Mouse (Mus musculus) kidney, adult 2 months (tissue): ENCODE measurements around the gene Olfr66. TPM values are rescaled to one million over a fixed set of nuclear protein-coding genes. Genes with fewer than 3 reads are reported as not detected.

Source experiments
- DNase-seq: peaks from one replicate; pipeline ENCODE4 v3.0.0; 2021
- H3K27ac ChIP-seq: fragments of 200-500 bp; 2 replicates; pipeline ENCODE4 v1.5.1; 2012; ENCODE audit warnings: low read depth, low read length, control low read depth, inconsistent platforms; ENCODE audit not compliant: insufficient read depth
- H3K27me3 ChIP-seq: fragments of 200-500 bp; replicated peaks from 2 replicates; pipeline ENCODE4 v1.6.1; 2012; ENCODE audit warnings: mild to moderate bottlenecking, moderate library complexity, low read length, inconsistent platforms; ENCODE audit not compliant: control insufficient read depth, insufficient read depth
- H3K36me3 ChIP-seq: fragments of 200-500 bp; 2 replicates; pipeline ENCODE4 v1.6.1; 2012; ENCODE audit warnings: mild to moderate bottlenecking, moderate library complexity, low read length, inconsistent platforms; ENCODE audit not compliant: control insufficient read depth, insufficient read depth
- H3K4me1 ChIP-seq: fragments of 200-500 bp; 2 replicates; pipeline ENCODE4 v1.6.1; 2011; ENCODE audit warnings: low read length; ENCODE audit not compliant: control insufficient read depth, insufficient read depth
- H3K4me3 ChIP-seq: fragments of 200-500 bp; 2 replicates; pipeline ENCODE4 v1.5.1; 2011; ENCODE audit warnings: mild to moderate bottlenecking, low read depth, low read length, control low read depth; ENCODE audit not compliant: insufficient read depth
- CTCF ChIP-seq: fragments of 200-500 bp; conservative IDR thresholded peaks from 2 replicates; pipeline ENCODE4 v1.5.1; 2011; ENCODE audit warnings: low read depth, mild to moderate bottlenecking, control low read depth, low read length, moderate library complexity, mixed read lengths; ENCODE audit not compliant: insufficient read depth, insufficient read length
- POLR2A ChIP-seq: fragments of 200-500 bp; IDR thresholded peaks from one replicate; pipeline ENCODE4 v1.6.1; 2011; ENCODE audit warnings: low read depth, low read length, control low read depth
- WGBS: fragments of 180-500 bp; shearing (Covaris S2); methylation state at CpG from one replicate; pipeline ENCODE4 v1.1.7; 2018; 5-methylcytosine and 5-hydroxymethylcytosine counted together
- polyA plus RNA-seq: library from polyadenylated mRNA; depleted of rRNA; stranded (reverse); fragments of >200 nt; gene quantifications from 2 replicates; pipeline ENCODE4 v1.2.3, GENCODE M21; 2012

Olfr66 gene
- polyA plus RNA-seq, 1 experiment, result not detected

GRCm38 (mm10) chr7:103877093-103877492 is 9.0 kb downstream of the Olfr66 start:
- Histone ChIP-seq H3K4me1 (no peaks in the 10 kb centered on the region), H3K27ac (no peak overlapping the region), H3K27me3 (no peaks in the 10 kb centered on the region), H3K4me3 (no peak overlapping the region), H3K36me3 (no peaks in the 10 kb centered on the region)
- TF ChIP-seq CTCF, result no peak
- DNase-seq, result no peak
- WGBS, result 83% methylated on average over 2 of the region's 2 CpGs

GRCm38 (mm10) chr7:103874451-103874850 is 11.6 kb downstream of the Olfr66 start:
- Histone ChIP-seq H3K4me3 (no peak overlapping the region), H3K27ac (no peak overlapping the region), H3K27me3 (no peaks in the 10 kb centered on the region), H3K4me1 (no peaks in the 10 kb centered on the region), H3K36me3 (no peaks in the 10 kb centered on the region)
- TF ChIP-seq CTCF (no peak), POLR2A (no peak)
- WGBS, result 30% methylated on average over 5 of the region's 5 CpGs
- DNase-seq, result no peak

DNA sequence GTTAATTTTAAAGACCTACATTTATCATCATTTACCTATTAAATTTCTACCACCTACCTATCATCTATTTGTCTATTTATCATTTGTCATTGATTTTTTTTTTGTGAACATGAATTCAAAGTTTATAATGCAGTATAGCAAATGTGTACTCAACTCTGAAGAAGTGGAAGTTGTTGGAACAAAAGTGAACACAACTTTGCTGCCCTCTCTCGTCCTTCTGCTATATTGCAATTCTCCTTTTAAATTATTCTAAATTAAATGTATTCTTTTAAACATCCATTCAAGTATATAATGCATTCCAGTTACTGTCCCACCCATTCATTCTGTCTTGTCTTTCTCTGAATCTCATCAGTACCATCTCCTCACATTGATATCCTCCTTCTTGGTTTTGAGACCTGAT is 13.0 kb downstream of the Olfr66 start:
- no peak overlapping the region for H3K27ac ChIP-seq
- TF ChIP-seq CTCF (no peak), POLR2A (no peak)
- no peaks in the 10 kb centered on the region for H3K4me1 ChIP-seq
- no peaks in the 10 kb centered on the region for H3K27me3 ChIP-seq
- DNase-seq, result no peak
- WGBS, result 5% methylated on average over 1 of the region's 1 CpGs
- H3K4me3 ChIP-seq, result no peak overlapping the region
- H3K36me3 ChIP-seq, result no peaks in the 10 kb centered on the region

DNA sequence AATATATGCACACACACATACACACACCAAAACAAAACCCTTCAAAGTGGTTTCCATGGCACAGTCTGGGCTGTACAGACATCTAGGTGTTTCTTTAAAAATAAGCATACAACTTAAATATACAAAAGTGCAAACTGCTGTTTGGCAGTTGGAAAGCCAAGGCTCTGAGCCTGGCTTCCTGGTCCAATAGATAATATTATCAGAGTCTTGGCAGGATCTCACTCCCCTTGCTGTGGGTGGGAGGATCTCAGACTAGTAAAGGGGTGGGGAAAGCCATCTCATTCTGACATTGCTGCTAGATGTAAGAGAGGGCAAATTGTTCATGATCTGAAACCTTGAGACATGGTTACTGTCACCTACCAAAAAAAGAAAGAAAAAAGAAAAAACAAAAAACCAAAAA is 15.4 kb downstream of the Olfr66 start:
- Histone ChIP-seq H3K4me3 (no peak overlapping the region), H3K36me3 (no peaks in the 10 kb centered on the region), H3K27me3 (no peaks in the 10 kb centered on the region), H3K27ac (no peak overlapping the region), H3K4me1 (no peaks in the 10 kb centered on the region)
- no peak for DNase-seq
- no peak for TF ChIP-seq POLR2A

- Histone ChIP-seq H3K27ac (no peak overlapping the region), H3K4me1 (no peaks in the 10 kb centered on the region), H3K27me3 (no peaks in the 10 kb centered on the region), H3K36me3 (no peaks in the 10 kb centered on the region), H3K4me3 (no peak overlapping the region)
- DNase-seq, result no peak
- TF ChIP-seq CTCF (no peak), POLR2A (no peak)
These were observed 20.3 kb downstream of the Olfr66 start for GRCm38 (mm10) chr7:103865716-103866115.

- no peak for TF ChIP-seq POLR2A
- no peak for TF ChIP-seq CTCF
- no peak overlapping the region for H3K27ac ChIP-seq
- H3K4me1 ChIP-seq, result no peaks in the 10 kb centered on the region
- no peaks in the 10 kb centered on the region for H3K36me3 ChIP-seq
- WGBS, result 87% methylated on average over 3 of the region's 3 CpGs
- no peak overlapping the region for H3K4me3 ChIP-seq
- DNase-seq, result no peak
- no peaks in the 10 kb centered on the region for H3K27me3 ChIP-seq
These were observed 24.5 kb downstream of the Olfr66 start for GRCm38 (mm10) chr7:103861531-103861930.

GRCm38 (mm10) chr7:103860855-103861254 is 25.2 kb downstream of the Olfr66 start:
- DNase-seq, result no peak
- TF ChIP-seq POLR2A (no peak), CTCF (no peak)

DNA sequence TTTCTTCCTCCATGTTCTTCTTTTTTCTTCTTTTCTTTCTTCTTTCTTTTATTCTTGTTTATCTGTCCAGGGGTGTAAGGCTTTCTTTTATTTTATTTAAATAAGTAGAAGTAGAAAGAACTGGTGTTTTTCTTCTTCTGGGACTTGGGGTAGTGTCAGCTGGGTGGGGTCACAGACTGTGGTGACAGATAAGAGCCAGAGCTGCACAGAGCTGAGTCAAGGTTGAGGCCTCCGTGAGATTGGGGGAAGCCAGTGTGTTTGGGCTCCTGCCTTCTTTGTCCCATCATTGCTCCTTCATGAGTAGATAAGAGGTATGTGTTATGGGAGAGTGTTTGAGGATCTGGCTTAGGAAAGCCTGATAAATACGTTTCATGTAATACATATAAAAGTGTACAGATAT is 27.0 kb downstream of the Olfr66 start:
- Histone ChIP-seq H3K4me3 (no peak overlapping the region), H3K27ac (no peak overlapping the region), H3K27me3 (no peaks in the 10 kb centered on the region), H3K36me3 (no peaks in the 10 kb centered on the region), H3K4me1 (no peaks in the 10 kb centered on the region)
- 59% methylated on average over 2 of the region's 2 CpGs for WGBS
- no peak for TF ChIP-seq POLR2A
- no peak for TF ChIP-seq CTCF
- DNase-seq, result no peak

More at GRCm38 (mm10) chr7:103860855-103861254, 25.2 kb downstream of the Olfr66 start:
- Histone ChIP-seq H3K27me3 (no peaks in the 10 kb centered on the region), H3K27ac (no peak overlapping the region), H3K4me3 (no peak overlapping the region), H3K4me1 (no peaks in the 10 kb centered on the region), H3K36me3 (no peaks in the 10 kb centered on the region)
- WGBS, result 59% methylated on average over 1 of the region's 1 CpGs
